Mouse (Mus musculus): ENCODE measurements around the gene Astn2.
A peak's percentile ranks its signal among the peaks of the same experiment; 100 is the strongest.

Astn2 gene

DNA sequence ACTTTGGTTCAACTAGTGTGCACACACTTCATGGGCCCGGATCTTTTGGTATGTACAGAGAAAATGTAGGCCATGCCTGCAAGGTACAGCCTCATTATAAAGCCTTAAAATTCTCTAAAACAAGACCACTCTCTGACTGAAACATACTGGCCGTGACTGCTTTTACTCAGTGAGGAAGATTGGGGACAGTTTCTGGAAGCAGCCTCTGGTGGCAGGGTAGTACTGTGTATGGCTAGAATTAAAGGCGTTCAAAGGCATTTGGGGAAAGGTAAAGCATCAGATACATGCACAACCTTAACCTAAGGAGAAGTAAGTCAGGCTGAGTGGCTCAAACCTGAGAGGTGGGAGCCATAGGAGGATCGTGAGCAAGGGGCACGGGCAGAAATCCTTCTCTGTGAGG lies 725.9 kb downstream of the Astn2 start:
- DNase-seq (ENCODE audit: low spot score in 2 of 2): no peak

DNA sequence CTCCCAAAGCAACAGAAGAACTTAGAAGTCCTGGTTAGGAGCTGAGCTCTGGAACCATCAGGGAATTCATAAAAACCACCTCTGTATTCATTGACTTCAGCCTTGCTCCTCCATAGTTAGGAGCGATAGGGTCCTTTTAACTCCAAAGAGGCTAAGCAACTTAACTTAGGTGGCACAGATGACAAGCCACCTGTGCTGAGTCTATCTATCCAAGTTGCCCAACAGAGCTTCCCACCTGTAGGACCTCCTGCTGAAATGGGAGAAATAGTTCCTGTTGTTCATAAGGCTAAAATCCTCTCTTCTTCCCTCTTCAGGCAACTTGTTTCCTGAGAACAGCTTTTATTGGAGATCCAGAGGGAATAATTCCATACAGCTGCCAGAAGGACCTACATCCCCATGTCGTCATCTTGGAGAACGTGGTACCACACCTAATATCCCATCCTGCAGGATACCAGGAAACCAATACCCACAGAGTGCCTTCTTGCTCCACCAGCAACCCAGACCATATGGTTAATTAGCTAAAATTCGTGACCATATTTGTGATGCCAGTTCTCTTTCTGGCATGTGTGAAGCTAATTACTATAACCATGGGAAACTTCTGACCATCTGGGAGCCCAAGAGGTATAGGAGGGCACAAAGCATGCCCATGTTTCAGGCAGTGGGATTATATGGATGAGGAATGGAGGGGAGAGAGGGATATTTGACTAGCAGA lies 730.0 kb downstream of the Astn2 start:
- no peak for DNase-seq (ENCODE audit: low spot score in 2 of 2)

DNA sequence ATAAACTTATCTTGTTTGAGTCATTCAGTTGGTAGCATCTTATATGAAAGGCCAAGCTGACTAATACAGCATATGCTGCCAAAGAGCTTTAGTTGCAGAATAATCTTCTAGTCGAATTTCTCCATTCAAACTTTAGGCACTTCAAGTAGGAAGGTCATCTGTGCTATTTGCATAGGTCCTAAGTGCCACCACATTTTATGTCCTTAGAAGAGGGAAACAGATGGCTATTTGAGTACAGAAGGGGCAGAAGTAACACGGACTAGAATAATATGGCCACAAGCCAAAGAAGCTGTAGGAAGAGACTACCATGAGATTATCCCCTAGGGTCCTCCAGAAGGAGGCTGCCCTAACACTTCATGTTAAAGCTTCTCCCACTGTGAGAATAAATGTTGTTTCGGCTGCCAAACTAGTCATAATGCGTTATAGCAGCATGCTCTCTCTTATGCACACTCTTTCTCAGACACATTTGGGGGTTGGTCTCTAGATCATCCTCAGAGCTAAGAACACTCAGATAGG lies 730.9 kb downstream of the Astn2 start:
- DNase-seq (ENCODE audit: low spot score in 2 of 2): no peak

DNA sequence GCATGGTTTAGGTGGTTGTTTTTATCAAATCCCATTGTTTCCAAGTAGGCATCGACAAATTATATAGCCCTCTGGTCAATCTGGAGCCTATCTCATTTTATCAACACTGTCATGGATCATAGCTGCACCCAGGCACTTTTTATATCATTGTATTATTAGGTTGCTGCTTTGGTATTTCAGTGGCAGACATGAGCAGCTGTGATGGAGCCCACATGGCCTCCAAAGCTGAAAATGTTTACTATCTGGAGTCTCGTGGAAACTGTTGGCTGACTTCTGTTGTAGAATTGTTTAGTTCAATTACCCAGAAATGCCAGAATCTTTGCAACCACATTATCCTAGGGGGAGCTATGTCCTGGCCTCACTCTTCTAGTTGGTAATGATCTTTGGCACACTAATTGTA lies 732.1 kb downstream of the Astn2 start:
- no peak for DNase-seq (ENCODE audit: low spot score in 2 of 2)

DNA sequence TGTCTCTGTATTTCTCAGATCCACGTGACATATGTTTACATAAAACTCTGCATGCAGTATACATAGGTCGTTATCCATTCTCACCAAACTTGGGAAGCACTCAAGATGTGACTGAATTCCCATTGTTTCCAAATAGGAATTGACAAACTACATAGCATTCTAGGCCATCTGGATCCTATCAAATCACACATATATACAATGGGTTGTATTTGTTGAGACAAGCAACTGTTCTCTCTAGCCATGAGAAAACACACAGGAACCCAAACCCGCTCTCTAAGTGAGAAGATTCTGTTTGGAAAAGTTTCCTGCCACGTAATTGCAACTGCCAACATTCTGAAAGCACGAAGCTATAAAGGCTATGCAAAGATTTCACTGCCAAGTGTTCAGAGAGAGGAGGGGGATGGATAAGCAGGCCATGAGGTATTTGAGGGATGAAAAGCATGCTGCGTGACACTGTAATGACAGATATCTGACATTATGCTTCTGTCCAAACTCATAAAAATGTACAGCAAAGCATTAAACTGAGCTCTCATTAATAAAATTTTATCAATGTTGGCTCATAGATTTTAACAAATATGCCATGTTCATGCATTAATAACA lies 732.7 kb downstream of the Astn2 start:
- no peak for DNase-seq (ENCODE audit: low spot score in 2 of 2)

DNA sequence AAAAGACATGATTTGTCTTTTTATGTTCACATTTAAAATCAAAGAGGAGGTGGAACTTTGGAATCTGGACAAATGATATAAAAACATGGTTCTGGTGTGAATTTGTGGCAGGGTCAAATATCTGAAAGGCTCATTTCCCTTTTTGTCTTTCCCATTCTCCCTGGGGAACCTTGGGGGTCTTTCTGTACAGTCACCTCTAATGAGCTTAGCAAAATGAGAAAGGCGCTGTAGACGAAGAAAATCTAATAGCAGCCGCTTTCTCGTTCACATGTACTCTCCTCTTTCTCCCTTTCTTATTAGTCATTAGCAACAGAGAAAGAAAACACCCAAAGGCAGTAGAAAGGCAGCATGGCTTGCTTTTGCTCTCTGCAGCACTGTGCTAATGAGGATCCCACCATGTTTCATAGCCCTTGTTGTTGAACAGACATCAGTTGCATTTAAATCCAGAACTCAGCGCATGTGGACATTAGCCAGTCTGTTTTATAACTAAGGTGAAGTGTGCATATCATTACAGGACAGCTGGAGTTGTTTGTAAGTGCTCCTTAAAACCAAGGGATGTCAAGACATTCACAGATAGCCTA lies 737.3 kb downstream of the Astn2 start:
- DNase-seq (ENCODE audit: low spot score in 2 of 2): no peak

DNA sequence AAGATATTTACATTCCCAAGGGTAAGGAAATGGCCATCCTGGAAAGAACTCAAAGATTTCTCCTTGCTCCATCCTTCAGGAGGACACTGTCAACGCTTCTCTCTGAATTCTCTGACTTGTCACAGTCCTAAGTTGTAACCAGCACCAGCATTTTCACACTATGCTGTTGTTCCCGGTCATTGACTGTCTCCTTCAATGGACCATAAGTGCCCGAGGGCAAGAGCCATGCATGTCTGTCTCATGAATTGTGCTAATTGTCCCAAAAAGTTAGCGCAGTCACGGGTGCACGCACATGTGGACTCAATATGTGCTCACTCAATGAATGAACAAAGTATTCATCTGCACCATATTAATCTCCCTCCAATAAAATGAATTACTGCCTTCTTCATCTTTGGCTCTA lies 741.2 kb downstream of the Astn2 start:
- DNase-seq (ENCODE audit: low spot score in 2 of 2): no peak

DNA sequence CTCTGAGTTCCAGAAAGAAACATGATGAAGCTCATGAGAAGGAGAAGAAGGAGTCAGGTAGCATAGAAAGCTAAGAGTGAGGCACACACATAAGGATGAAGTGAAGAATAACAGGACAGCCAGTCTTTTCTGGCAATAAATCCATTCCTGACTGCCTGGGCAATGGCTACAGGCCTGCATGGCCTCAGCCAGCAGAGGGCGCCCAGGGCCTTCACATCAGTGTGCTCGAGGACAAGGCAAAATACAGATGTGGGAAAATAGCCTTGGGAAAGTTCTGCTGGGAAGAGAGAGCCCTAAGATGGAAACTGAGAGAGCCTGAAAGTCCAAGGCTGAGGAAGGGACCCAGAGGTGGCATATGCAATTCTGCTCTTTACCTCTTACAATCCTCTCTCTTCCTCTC lies 749.7 kb downstream of the Astn2 start:
- DNase-seq (ENCODE audit: low spot score in 2 of 2): peak; percentile 53 to 75

DNA sequence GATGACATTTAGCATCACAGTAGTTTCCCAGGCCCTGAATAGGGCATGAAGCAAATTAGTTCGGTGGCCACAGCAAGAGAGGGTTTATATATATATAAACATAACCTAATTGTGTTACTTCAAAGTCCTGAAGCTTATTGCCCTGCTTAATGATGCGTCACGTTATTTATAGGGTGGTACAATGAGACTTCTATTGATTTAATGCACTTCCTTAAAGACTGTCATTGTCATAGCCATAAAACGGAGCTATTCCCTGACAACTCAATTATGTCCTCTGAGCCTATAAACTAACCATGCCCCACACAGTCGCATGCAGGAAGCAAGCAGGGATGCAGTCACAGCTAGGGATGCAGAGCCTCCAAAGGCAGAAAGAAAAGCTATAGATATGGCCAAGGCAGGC lies 761.8 kb downstream of the Astn2 start:
- no peak for DNase-seq (ENCODE audit: low spot score in 2 of 2)

DNA sequence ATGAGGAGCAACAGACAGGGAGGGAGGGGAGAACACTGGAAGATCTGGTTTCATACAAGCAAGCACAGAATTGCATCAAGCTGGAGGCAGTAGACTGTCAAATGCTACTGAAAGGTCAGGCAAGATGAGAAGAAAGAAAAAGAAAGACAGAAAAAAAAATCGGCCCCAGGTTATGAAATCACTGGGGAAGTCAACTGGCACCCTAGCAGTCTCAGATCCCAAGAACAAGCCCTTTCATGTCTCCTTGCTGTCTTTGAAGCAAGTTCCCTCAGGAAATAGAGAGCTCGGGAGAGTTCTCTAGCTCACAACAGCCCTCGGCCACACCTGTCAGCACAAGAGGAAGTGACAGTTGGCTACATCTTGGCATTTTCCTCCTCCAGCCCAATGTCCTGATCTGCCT lies 766.2 kb downstream of the Astn2 start:
- no peak for DNase-seq (ENCODE audit: low spot score in 2 of 2)

DNA sequence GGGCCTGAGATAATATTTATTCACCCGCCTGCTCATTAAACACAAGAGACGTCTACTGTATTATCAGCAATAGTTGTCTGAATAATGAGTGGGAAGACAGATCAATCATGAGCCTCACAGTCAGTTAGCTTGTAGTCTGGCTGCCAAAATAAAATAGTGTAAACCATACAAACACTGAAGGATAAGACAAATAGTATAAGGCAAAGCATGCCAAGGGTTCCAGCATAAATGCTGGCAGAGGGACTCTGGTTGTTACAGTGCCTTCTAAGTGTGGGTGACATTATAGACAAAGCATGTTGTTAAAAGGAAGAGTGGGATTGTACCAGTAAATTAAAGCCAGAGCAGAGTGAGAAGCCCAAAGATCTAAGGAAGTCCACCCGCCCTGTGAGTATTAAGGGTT lies 784.3 kb downstream of the Astn2 start:
- DNase-seq (ENCODE audit: low spot score in 2 of 2): no peak

DNA sequence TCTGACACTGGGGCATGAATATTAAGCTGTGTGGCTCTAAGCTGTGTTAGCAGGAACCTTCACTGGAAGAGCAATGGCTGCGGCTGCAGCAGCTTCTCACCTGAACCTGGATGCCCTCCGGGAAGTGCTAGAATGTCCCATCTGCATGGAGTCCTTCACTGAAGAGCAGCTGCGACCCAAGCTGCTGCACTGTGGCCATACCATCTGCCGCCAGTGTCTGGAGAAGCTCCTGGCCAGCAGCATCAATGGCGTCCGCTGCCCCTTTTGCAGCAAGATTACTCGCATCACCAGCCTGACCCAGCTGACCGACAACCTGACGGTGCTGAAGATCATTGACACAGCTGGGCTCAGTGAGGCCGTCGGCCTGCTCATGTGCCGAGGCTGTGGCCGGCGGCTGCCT lies 791.3 kb downstream of the Astn2 start:
- DNase-seq (ENCODE audit: low spot score in 2 of 2): no peak

DNA sequence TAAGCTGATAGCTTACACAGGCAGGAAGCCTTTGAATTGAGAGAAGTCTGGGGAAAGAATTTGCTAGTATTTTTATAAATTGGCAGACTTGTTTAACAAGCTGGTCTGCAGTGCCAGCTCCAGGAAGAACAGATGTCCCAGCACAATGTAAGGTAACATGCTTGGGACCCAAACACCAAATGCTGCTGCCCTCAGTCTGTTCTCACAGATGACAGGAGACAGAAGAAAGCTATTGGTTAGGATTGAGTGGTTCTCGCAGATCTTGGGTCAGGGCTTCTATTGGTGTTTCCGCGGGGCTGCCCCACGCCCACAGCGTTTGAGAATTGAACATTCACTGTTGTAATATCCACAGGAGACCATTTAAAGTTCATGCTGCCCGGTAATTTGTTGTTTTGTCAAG lies 793.5 kb downstream of the Astn2 start:
- DNase-seq (ENCODE audit: low spot score in 2 of 2): no peak

DNA sequence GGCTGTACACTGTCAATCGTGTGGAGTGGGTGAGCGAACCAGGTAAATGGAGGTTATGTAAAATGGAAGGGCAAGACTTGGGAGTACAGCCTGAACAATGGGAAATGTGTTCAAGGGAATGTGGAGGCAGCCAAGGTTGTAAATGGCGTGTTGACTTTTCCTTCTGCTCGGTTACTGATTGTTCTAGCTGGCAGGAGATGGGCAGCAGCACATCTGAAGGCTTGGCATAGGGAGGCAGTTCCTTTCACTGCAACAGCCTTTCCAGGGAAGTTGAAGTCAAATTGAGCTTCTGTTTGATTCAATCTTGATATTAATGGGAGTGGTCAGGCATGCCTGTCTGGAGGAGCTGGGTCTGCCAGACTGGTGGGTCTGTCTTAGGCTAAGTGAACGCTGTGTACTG lies 794.1 kb downstream of the Astn2 start:
- no peak for DNase-seq (ENCODE audit: low spot score in 2 of 2)

DNA sequence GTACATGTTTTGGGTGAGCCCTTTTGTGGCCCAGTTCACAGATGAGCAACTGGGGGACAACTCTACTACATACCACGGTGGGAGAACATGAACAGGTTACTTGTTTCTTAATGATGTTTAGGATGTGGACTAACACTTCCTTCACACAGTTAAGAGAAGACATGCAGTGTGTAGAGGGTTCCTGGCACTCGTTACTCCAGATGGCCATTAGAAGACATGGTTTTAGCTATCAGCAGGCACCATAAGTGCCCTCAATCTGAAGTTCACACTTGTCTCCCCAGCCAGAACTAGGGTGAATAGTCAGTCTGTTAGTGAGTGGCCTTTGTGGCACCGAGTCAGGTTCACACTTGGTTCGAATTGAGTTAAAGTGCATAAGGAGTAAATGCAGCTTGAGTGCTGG lies 796.3 kb downstream of the Astn2 start:
- no peak for DNase-seq (ENCODE audit: low spot score in 2 of 2)

DNA sequence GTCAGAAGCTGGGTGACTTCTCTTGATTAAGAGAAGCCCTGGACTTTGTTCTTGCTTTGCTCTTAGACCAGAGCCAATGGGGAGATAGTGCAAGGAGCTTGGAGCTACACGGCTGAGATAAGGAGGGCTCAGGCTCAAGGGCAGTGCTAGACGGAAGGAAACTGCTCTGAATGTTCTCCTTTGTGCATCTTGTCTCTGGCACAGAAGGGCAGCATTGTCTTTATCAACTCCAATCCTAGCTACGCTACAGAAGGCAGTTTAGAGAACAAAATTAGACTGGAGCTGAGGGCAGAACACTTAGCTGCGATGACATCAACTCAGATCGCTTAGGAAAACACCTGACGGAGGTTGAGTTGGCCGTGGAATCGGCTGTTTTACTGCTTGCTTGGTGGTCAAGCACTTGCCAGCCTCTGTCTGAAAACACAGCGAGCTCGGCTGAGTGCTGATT lies 797.2 kb downstream of the Astn2 start:
- DNase-seq (ENCODE audit: low spot score in 2 of 2): no peak

DNA sequence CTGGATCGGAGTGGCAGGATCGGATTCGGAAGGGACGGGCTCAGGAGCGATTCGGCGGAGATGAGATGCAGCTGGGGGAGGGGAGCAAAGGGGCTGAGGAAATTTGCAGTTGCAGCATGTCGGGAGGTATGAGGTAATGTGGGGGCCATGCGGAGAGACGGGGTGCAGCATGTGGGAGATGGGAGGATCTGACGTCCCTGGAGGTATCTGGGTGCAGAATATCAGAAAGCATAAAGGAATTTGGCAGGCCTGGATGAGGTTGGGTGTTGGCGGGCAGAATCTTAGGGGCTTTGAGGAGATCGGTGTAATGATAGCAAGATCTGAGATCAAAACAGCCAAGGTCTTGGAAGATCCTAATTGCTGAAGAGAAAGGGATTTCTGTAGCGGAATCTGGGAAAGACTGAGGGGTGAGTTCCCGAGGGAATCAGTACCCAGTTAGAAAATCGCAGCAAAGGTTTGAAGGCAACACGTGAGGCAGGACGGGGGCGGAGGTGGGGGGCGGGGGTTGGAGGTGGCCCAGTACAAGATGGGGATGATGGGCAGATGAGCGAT lies 799.2 kb downstream of the Astn2 start:
- no peak for DNase-seq (ENCODE audit: low spot score in 2 of 2)

DNA sequence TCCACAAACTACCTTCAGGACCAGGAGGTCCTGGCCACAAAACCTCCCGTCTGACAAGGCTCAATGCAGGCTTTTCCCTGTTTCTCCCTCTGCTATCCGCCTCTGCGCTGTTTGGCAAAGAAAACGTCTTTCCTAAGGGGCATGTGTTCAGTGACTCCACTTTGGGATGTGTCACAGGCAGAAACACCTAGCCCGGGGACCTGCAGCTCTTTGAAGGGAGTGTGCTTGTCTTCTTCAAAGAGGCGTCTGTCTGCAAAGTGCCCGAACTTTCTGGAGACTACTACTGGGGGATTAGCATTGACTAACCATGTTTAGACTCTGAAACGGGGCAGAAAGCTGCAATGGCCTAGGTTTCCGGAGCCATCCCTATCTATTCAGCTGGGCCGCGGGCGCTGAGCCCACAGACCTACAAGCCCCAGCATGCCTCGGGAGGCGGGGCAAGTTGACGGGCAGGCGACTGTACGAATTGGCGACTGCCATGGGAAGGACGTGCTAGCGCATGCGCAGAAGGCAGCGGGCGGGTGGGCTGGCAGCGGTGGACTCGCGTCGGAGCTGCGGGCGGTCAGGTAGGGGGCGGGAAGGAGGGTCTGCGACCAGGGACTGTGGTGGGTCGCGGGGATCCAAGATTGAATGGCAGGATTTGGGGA lies 799.8 kb downstream of the Astn2 start, which contains the start of gene Trim32:
Gene Trim32 (plus strand): TSS at position 483 of the 647 bp plus-strand sequence.
- DNase-seq (ENCODE audit: low spot score in 2 of 2): peak; percentile 96 to 99

DNA sequence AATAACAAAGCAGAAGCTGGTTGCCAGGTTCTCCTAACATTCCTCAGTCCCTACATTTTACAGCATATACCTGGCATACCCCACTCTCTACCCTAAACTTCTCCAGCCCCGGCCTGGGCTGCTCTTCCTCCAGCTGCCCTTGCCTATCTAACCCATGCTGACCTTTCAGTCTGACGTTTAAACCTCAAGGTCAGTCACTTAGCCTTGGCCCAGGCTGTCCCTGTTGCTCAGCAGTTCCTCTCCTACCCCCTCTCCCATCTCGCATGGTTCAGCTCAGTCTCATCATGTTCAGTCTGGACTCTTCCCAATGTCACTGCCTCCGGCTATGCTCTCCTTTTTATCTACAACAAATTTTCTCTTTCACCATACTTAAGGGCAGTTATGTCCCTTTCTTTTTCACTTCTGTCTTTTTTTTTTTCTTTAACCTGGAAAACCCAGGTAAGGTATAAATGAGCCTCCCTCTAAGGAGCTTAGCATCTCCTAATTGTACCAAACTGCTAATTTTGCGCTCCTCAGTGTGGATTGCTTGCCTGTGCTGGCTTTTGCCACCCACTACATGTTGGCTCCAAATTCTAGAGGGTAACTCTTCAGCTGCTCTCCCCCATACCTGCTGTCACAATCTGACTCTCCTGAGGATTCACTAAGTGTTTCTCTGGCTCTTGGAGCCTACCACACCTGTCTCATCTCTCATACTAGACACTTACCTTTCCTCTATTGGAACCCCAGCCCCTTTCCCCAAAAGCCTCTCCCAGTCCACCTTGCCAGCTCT lies 809.6 kb downstream of the Astn2 start:
- no peak for DNase-seq (ENCODE audit: low spot score in 2 of 2)

DNA sequence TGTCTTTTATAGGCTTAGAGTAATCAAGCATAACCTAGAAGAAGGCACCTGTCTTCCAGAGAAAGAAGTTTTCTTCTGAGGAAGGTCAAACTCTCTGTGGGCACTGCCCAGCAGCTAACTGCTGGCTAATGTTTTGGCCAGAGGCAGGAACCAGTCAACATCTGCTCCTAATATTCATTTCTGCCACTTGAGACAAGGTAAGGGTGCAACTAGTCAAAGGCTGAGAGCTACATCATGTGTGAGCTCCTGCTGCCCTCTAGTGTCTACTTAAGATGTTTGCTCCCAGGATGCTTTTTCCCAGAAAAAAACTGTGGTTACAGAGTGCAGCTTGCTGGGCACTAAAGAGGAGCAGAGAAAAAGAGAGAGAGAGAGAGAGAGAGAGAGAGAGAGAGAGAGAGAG lies 814.6 kb downstream of the Astn2 start:
- DNase-seq (ENCODE audit: low spot score in 2 of 2): no peak

DNA sequence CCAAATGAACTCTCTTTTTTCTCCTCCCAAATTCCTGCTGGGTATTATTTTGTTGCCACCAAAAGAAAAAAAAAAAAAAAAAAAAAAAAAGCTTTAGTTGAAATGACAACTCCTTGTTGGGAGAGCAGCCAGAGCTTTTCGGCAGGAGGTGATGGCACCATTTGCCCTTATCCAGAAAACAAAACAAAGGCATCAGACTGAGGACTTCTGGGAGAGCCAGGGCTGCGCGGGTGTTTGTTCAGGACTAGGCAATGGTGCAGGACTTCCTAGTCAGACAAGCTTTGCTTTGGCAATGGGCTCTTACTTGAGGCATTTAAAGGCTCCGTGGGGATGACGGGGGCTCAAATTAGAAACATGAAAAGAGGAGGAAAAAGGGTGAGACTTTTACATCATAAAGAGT lies 817.5 kb downstream of the Astn2 start:
- no peak for DNase-seq (ENCODE audit: low spot score in 2 of 2)

DNA sequence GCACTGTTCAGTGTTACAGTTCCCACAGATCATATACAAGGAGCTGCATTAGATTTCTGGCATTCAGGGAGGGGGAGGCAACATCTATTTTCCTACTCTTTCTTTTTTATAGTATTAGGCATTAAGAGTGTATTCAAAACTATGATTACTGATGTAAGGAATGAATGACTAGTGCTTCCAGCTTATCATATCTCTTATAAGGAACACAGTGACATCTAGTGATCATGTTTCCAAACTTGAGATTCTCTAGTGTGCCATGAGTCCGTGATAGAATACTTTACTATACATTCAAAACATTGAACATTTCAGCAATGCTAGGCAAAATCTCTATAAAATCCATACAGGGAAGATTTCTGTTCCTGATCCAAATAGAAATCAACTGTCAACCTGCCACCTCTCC lies 824.2 kb downstream of the Astn2 start:
- DNase-seq (ENCODE audit: low spot score in 2 of 2): no peak
